Mouse (Mus musculus) bone marrow, adult 2 months (tissue): ENCODE results near the gene Cog7. TPM values are rescaled to one million over a fixed set of nuclear protein-coding genes. Genes with fewer than 3 reads are reported as not detected.

ENCODE experiments used
- H3K27ac ChIP-seq: fragments of 200-500 bp; 2 replicates; pipeline ENCODE4 v1.5.1; 2012; ENCODE audit warnings: low read depth, mild to moderate bottlenecking, control low read depth, inconsistent platforms, low read length; ENCODE audit not compliant: control insufficient read depth, poor library complexity, insufficient read depth
- H3K4me1 ChIP-seq: fragments of 200-500 bp; 2 replicates; pipeline ENCODE4 v1.6.1; 2011; ENCODE audit warnings: low read length; ENCODE audit not compliant: control insufficient read depth, insufficient read depth
- H3K4me3 ChIP-seq: fragments of 200-500 bp; replicated peaks from 2 replicates; pipeline ENCODE3; 2011; ENCODE audit warnings: mild to moderate bottlenecking, low read depth, low read length, control low read depth; ENCODE audit not compliant: control insufficient read depth
- CTCF ChIP-seq: fragments of 200-500 bp; IDR thresholded peaks from 2 replicates; pipeline ENCODE4 v1.5.1; 2011; ENCODE audit warnings: low read length, control low read depth; ENCODE audit not compliant: control insufficient read depth, insufficient read depth
- POLR2A ChIP-seq: fragments of 200-500 bp; IDR thresholded peaks from 2 replicates; pipeline ENCODE4 v1.6.1; 2011; ENCODE audit warnings: low read depth, mild to moderate bottlenecking, control low read depth, low read length, borderline replicate concordance; ENCODE audit not compliant: control insufficient read depth
- WGBS: fragments of 180-500 bp; shearing (Covaris S2); methylation state at CpG from one replicate; pipeline ENCODE4 v1.1.7; 2018; 5-methylcytosine and 5-hydroxymethylcytosine counted together
- polyA plus RNA-seq: library from polyadenylated mRNA; stranded (reverse); fragments of >200 nt; gene quantifications from 2 replicates; pipeline ENCODE4 v1.2.4, GENCODE M21; 2011; ENCODE audit warnings: low replicate concordance; ENCODE audit not compliant: missing spikeins, insufficient read depth, insufficient read length

Cog7 gene
- polyA plus RNA-seq, 1 experiment = 9.2 TPM

GRCm38 (mm10) chr7:121941640-121942039 lies 39.9 kb downstream of the Cog7 start:
- 86% methylated on average over 3 of the region's 3 CpGs for WGBS
- H3K27ac ChIP-seq = no peak overlapping the region
- no peak overlapping the region for H3K4me3 ChIP-seq
- TF ChIP-seq POLR2A = no peak
- no peaks in the 10 kb centered on the region for H3K4me1 ChIP-seq

DNA sequence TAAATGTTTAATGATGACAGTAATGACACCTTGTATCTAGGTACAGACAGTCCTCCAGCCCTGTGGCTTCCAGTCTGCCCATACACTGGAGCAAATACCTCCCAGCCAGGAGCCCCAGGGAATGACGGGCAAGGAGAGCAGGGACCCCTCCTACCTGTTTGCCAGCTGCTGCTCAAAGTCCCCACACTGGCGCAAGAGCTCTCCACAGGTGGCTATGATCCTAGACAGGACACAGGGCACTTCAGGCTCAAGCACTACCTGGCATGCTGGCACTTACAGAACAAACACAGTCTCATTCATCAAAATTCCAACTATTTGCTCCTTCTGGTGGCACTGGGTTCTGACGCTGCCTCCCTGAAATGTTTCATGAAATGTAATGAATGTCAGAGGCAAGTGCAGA lies 40.5 kb downstream of the Cog7 start:
- TF ChIP-seq POLR2A (no peak), CTCF (no peak)
- Histone ChIP-seq H3K27ac (no peak overlapping the region), H3K4me1 (no peaks in the 10 kb centered on the region), H3K4me3 (no peak overlapping the region)
- 89% methylated on average over 3 of the region's 3 CpGs for WGBS

DNA sequence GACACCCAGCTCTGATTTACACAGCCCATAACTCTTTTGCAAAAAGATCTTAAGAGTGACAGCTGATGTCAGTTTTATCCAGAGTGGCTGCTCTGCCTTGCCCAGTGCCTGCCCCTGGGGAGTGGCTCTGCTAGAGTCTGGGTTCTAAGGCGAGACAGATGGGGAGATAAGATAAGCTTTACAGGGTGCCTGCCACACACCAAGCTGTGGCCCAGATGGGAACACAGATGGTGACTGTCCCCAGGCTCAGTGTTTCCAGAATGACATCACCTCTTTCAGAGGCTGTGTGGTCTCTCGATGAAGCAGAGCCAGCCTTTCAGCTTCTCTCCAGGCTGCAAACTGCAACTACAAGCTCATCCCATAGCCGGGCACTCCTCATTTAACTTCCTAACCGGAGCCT lies 41.8 kb downstream of the Cog7 start:
- no peaks in the 10 kb centered on the region for H3K4me1 ChIP-seq
- WGBS = 61% methylated on average over 4 of the region's 4 CpGs
- TF ChIP-seq CTCF (no peak), POLR2A (no peak)
- no peak overlapping the region for H3K4me3 ChIP-seq
- no peak overlapping the region for H3K27ac ChIP-seq

DNA sequence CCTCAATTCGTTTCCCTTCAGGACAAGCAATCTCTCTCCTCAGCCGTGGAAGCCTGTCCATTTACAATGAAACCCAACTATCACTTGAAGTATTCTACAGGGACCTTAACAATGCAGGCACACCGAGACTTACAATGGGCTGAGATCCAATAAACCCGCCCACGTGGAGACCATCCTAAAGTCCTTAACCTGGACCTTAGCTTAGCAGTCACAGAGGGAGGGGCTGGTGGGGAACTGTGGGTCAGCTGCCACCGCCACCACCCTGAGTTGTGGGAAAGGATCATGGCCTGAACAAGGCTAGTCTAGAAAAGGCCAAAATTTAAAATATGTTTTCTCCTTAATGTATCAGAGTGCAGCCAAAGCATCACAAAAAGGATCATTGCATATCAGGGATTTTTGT lies 42.3 kb downstream of the Cog7 start:
- TF ChIP-seq POLR2A = no peak
- TF ChIP-seq CTCF = no peak
- H3K4me1 ChIP-seq = no peaks in the 10 kb centered on the region
- no peak overlapping the region for H3K4me3 ChIP-seq
- WGBS = 80% methylated on average over 6 of the region's 6 CpGs
- H3K27ac ChIP-seq = no peak overlapping the region

GRCm38 (mm10) chr7:121938124-121938891 lies 43.2 kb downstream of the Cog7 start:
- Histone ChIP-seq H3K27ac (no peak overlapping the region), H3K4me1 (no peaks in the 10 kb centered on the region), H3K4me3 (no peak overlapping the region)
- WGBS = 87% methylated on average over 8 of the region's 8 CpGs
- TF ChIP-seq CTCF = no peak
- no peak for TF ChIP-seq POLR2A

GRCm38 (mm10) chr7:121936861-121937630 lies 44.5 kb downstream of the Cog7 start:
- H3K4me1 ChIP-seq = no peaks in the 10 kb centered on the region
- H3K27ac ChIP-seq = no peak overlapping the region
- WGBS = 82% methylated on average over 14 of the region's 14 CpGs
- H3K4me3 ChIP-seq = no peak overlapping the region
- TF ChIP-seq CTCF (no peak), POLR2A (no peak)

GRCm38 (mm10) chr7:121935906-121936794 lies 45.4 kb downstream of the Cog7 start:
- Histone ChIP-seq H3K4me3 (no peak overlapping the region), H3K27ac (no peak overlapping the region), H3K4me1 (no peaks in the 10 kb centered on the region)
- 87% methylated on average over 12 of the region's 12 CpGs for WGBS
- TF ChIP-seq POLR2A = no peak
- TF ChIP-seq CTCF = no peak

GRCm38 (mm10) chr7:121934346-121934745 lies 47.2 kb downstream of the Cog7 start:
- H3K4me3 ChIP-seq = no peak overlapping the region
- no peak for TF ChIP-seq CTCF
- no peak for TF ChIP-seq POLR2A
- H3K4me1 ChIP-seq = no peaks in the 10 kb centered on the region
- H3K27ac ChIP-seq = no peak overlapping the region
- WGBS = 48% methylated on average over 2 of the region's 2 CpGs
